Mouse (Mus musculus) forebrain, postnatal 0 days (tissue): ENCODE measurements around the gene Tuba3a. TPM values are rescaled to one million over a fixed set of nuclear protein-coding genes. Genes with fewer than 3 reads are reported as not detected.
"Not testable (repeated sequence)": the region's sequence is repeated elsewhere in the genome, so short reads cannot be mapped to it uniquely, and the experiment has no call there.

Experiments used
- ATAC-seq: fragments of 200-750 bp; cut with Nextera tagmentation; 2 replicates; pipeline ENCODE4 v1.8.0; 2017; ENCODE audit warnings: mild to moderate bottlenecking, moderate library complexity
- DNase-seq: peaks from one replicate; pipeline ENCODE4 v3.0.0-alpha.2; 2015
- H3K27ac ChIP-seq: fragments of 300-500 bp; sonication (generic); 2 replicates; pipeline ENCODE4 v1.5.1; 2014; ENCODE audit warnings: low read depth, mild to moderate bottlenecking, antibody characterized with exemption, low read length, moderate library complexity, mixed read lengths
- H3K27me3 ChIP-seq: fragments of 300-500 bp; sonication (generic); 2 replicates; pipeline ENCODE4 v1.6.1; 2014; ENCODE audit warnings: mild to moderate bottlenecking, low read length, mixed read lengths; ENCODE audit not compliant: insufficient read depth
- H3K36me3 ChIP-seq: fragments of 300-500 bp; sonication (generic); 2 replicates; pipeline ENCODE4 v1.6.1; 2014; ENCODE audit warnings: mild to moderate bottlenecking, moderate library complexity; ENCODE audit not compliant: insufficient read depth
- H3K4me1 ChIP-seq: fragments of 300-500 bp; sonication (generic); 2 replicates; pipeline ENCODE4 v1.6.1; 2014; ENCODE audit warnings: antibody characterized with exemption; ENCODE audit not compliant: insufficient read depth
- H3K4me2 ChIP-seq: fragments of 300-500 bp; sonication (generic); 2 replicates; pipeline ENCODE4 v1.6.1; 2014; ENCODE audit warnings: low read depth, mild to moderate bottlenecking, moderate library complexity
- H3K4me3 ChIP-seq: fragments of 300-500 bp; sonication (generic); 2 replicates; pipeline ENCODE4 v1.5.1; 2014; ENCODE audit warnings: low read depth, low read length, mixed read lengths
- H3K9ac ChIP-seq: fragments of 300-500 bp; sonication (generic); 2 replicates; pipeline ENCODE4 v1.6.1; 2014; ENCODE audit warnings: mild to moderate bottlenecking
- H3K9me3 ChIP-seq: fragments of 300-500 bp; sonication (generic); 2 replicates; pipeline ENCODE4 v1.6.1; 2016; ENCODE audit warnings: low read length
- CTCF ChIP-seq: sonication (generic); IDR thresholded peaks from 2 replicates; pipeline ENCODE4 v1.5.1; 2016; ENCODE audit warnings: antibody characterized with exemption, control low read depth, low read depth
- WGBS: fragments of 180-500 bp; shearing (Covaris S2); extraction: QIAGEN DNeasy Blood & Tissue Kit; methylation state at CpG from one replicate; pipeline ENCODE4 v1.1.7; 2014; 5-methylcytosine and 5-hydroxymethylcytosine counted together
- polyA plus RNA-seq: library from polyadenylated mRNA; unstranded; fragments of >200 nt; fragmentation: Nextera tagmentation; extraction: Ambion mirVana; gene quantifications from 2 replicates; pipeline ENCODE4 v1.2.1, GENCODE M21; 2015
- total RNA-seq: library from RNA; depleted of rRNA; stranded (reverse); fragments of >200 nt; gene quantifications from 2 replicates; pipeline ENCODE4 v1.2.3, GENCODE M21; 2014

The Tuba3a gene
- total and polyA plus RNA-seq, 2 experiments from 2014 or later = not detected

GRCm38 (mm10) chr6:125305465-125305864 is 19.6 kb upstream of the Tuba3a start:
- no peaks in the 10 kb centered on the region for H3K36me3 ChIP-seq
- TF ChIP-seq CTCF = no peak
- no peaks in the 10 kb centered on the region for H3K4me1 ChIP-seq
- no peaks in the 10 kb centered on the region for H3K27me3 ChIP-seq
- no peak overlapping the region for H3K4me3 ChIP-seq
- WGBS = 90% methylated on average over 6 of the region's 6 CpGs
- ATAC-seq (no peak), DNase-seq (no peak)
- no peak overlapping the region for H3K27ac ChIP-seq
- no peak overlapping the region for H3K9ac ChIP-seq
- H3K4me2 ChIP-seq = no peak overlapping the region
- H3K9me3 ChIP-seq = no peaks in the 10 kb centered on the region

DNA sequence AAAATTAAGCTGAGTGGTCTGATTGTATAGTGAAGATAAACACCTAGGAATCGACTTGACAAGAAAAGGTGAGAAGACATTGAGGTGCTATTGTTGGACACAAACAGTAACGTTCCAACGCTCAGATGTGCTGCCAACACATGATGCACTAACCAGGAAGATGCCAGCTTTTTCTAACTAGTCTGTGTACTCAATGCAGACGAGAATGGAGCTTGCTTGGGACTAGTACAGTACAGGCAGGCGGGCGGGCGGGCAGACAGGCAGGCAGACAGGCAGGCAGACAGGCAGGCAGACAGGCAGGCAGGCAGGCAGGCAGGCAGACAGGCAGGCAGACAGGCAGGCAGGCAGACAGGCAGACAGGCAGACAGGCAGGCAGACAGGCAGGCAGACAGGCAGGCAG is 18.6 kb upstream of the Tuba3a start:
- WGBS = 75% methylated on average over 7 of the region's 7 CpGs
- not testable (repeated sequence) for H3K4me3 ChIP-seq, H3K4me2 ChIP-seq, H3K9ac ChIP-seq, H3K27me3 ChIP-seq, H3K36me3 ChIP-seq, H3K4me1 ChIP-seq, H3K9me3 ChIP-seq, ATAC-seq, H3K27ac ChIP-seq, DNase-seq

DNA sequence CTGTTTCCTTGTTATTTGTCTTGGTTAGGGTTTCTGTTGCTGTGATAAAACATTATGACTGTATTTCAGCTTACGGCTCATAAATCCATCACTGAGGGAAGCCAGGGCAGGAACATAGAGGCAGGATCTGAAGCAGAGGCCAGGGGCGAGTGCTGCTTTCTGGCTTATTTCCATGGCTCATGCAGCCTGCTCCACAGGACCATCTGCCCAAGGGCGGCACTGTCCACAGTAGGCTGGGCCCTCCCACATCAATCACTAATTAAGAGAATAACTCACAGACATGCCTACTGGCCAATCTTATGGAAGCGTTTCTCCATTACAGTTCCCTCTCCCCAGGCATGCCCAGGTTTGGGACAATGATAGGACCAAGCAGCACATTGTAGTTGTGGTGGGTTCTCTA is 17.4 kb upstream of the Tuba3a start:
- Histone ChIP-seq H3K9me3 (no peaks in the 10 kb centered on the region), H3K27me3 (no peaks in the 10 kb centered on the region), H3K4me3 (no peak overlapping the region), H3K4me1 (no peaks in the 10 kb centered on the region), H3K9ac (no peak overlapping the region), H3K4me2 (no peak overlapping the region), H3K27ac (no peak overlapping the region), H3K36me3 (no peaks in the 10 kb centered on the region)
- ATAC-seq = no peak
- no peak for TF ChIP-seq CTCF
- no peak for DNase-seq
- WGBS = 51% methylated on average over 4 of the region's 4 CpGs

GRCm38 (mm10) chr6:125302231-125302982 is 16.6 kb upstream of the Tuba3a start:
- Histone ChIP-seq H3K27me3 (no peaks in the 10 kb centered on the region), H3K4me3 (no peak overlapping the region), H3K4me2 (no peak overlapping the region), H3K9ac (no peak overlapping the region), H3K27ac (no peak overlapping the region), H3K4me1 (no peaks in the 10 kb centered on the region), H3K9me3 (no peaks in the 10 kb centered on the region), H3K36me3 (no peaks in the 10 kb centered on the region)
- DNase-seq (no peak), ATAC-seq (no peak)
- 87% methylated on average over 24 of the region's 24 CpGs for WGBS
- no peak for TF ChIP-seq CTCF

- Histone ChIP-seq H3K27ac (no peak overlapping the region), H3K27me3 (no peaks in the 10 kb centered on the region), H3K9ac (no peak overlapping the region), H3K36me3 (no peaks in the 10 kb centered on the region), H3K4me2 (no peak overlapping the region), H3K4me1 (no peaks in the 10 kb centered on the region), H3K9me3 (no peaks in the 10 kb centered on the region), H3K4me3 (no peak overlapping the region)
- TF ChIP-seq CTCF = no peak
- DNase-seq (no peak), ATAC-seq (no peak)
- 66% methylated on average over 1 of the region's 1 CpGs for WGBS
These were observed 15.1 kb upstream of the Tuba3a start for GRCm38 (mm10) chr6:125300982-125301381.

DNA sequence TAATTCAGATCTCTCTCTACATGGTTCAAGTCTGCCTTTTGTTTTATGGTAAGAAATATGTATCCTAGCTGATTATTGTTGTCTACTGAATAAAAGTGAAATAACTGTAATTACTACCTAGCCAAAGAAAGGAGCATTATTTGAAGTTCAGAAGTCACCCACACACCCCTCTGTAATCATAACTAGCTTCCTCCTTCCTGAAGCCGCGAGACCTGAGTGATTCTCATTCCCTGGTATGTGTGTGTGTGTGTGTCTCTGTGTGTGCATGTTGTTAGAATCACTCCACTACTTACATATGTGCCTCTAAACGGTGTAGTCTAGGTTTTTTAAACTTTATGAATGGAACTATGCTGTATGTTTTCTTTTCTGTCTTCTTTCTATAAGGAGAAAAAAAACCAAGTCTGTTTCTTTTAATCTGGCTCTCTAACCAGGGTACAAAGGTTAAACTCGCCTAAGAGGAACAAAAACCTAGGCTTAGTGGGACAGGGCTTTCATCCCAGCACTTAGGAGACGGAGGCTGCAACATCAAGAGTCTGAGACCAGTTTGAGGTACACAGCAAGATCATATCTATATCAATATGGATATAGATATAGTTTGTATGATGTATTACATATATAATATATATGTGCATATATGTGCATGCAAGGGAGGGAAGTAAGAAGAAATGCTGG is 11.4 kb upstream of the Tuba3a start:
- Histone ChIP-seq H3K4me2 (no peak overlapping the region), H3K4me1 (no peaks in the 10 kb centered on the region), H3K27me3 (no peaks in the 10 kb centered on the region), H3K36me3 (no peaks in the 10 kb centered on the region), H3K27ac (no peak overlapping the region), H3K9me3 (no peaks in the 10 kb centered on the region), H3K9ac (no peak overlapping the region), H3K4me3 (no peak overlapping the region)
- 75% methylated on average over 5 of the region's 5 CpGs for WGBS
- ATAC-seq = no peak
- no peak for DNase-seq
- TF ChIP-seq CTCF = no peak

DNA sequence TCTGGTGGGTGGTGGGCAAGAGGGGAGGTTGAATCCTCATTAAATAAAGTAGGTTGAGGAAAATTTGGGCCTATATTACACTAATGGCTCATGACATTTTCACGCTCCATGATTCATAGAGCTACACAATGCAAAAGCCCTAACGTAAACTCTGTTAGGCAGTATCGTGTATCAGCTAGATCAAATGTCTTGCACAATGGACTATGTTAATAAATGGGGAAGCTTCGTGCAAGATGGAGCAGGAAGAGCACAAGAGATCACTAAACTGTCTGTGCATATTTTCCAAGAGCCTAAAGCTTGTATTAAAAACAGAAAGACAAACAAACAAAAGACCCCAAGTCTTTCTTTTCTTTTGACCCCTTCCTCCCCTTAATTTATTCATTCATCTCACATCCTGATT is 8.2 kb upstream of the Tuba3a start:
- no peaks in the 10 kb centered on the region for H3K9me3 ChIP-seq
- H3K4me1 ChIP-seq = no peaks in the 10 kb centered on the region
- no peak for DNase-seq
- TF ChIP-seq CTCF = no peak
- 86% methylated on average over 4 of the region's 4 CpGs for WGBS
- no peaks in the 10 kb centered on the region for H3K27me3 ChIP-seq
- H3K27ac ChIP-seq = no peak overlapping the region
- no peak for ATAC-seq
- no peak overlapping the region for H3K4me3 ChIP-seq
- H3K36me3 ChIP-seq = no peaks in the 10 kb centered on the region
- H3K4me2 ChIP-seq = no peak overlapping the region
- H3K9ac ChIP-seq = no peak overlapping the region
